Mouse (Mus musculus): ENCODE measurements around the gene Ddx41. TPM values are rescaled to one million over a fixed set of nuclear protein-coding genes. Genes with fewer than 3 reads are reported as not detected.

Ddx41 gene
- 39.5 and 45.1 TPM in 2 replicates for polyA plus RNA-seq (2015; fragmentation: Nextera tagmentation; extraction: Ambion mirVana)

GRCm38 (mm10) chr13:55536194-55537175 lies at the start of gene Ddx41:
Ddx41 (minus strand) TSS chr13:55536658.

DNA sequence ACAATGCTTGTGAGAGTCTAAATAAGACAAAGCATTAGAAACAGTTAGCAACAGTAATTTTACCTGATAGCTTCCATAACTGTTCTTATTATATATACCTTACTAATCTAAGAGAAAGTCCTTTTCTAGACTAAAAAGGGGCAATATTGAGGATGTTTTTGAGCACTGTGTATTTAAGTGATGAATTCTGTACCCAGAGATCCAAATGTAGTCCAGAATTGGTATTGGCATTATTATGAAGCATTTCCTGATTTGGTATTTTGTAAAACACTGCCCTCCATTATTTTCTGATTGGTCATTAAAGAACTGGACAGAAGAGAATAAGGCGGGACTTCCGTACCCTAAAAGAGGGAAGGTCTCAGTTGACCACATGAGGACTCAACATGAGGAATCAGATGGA lies 37.0 kb upstream of the Ddx41 start, which contains the start of gene Tmed9:
TSS of gene Tmed9 (plus strand) at position 301 of the 400 bp plus-strand sequence.

GRCm38 (mm10) chr13:55571027-55571751 lies 34.7 kb upstream of the Ddx41 start, which contains the start of gene Fam193b:
Fam193b (minus strand) TSS chr13:55571120.

DNA sequence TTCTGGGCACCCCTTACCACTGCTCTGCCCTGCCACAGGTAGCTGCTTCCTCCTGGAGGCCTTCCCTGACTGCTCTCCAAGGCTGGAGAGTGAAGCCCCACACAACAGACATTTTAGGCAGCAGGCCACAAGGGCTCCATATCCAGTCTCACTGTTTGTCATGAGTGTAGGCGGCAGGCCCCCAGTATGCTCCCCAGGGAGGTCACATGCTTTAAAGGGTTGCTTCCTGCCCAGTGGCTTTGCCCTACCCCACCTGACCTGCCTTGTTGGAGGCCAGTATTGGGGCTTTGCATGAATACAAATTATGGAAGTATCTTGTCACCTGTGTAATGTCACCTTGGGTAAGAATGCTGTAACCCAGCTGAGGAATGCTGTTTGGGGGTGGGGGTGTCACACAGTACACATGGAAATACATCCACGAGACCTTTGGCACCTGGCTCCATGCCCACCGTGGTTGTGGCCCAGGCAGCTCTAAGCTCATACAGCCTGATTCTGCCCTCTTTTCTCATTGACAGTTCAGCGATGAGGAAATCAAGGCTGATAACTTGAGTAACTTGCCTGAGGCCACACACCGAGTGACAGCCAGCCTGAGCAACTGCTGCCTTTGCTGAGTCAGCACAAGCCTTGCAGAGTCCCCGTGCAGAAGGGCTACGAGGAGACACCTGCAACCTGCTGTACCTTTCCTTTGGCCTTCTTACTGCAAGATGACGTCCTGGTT lies 7.1 kb downstream of the Ddx41 start, which contains the start of gene Dok3:
TSS of gene Dok3 (minus strand) at position 99 of the 718 bp plus-strand sequence.

DNA sequence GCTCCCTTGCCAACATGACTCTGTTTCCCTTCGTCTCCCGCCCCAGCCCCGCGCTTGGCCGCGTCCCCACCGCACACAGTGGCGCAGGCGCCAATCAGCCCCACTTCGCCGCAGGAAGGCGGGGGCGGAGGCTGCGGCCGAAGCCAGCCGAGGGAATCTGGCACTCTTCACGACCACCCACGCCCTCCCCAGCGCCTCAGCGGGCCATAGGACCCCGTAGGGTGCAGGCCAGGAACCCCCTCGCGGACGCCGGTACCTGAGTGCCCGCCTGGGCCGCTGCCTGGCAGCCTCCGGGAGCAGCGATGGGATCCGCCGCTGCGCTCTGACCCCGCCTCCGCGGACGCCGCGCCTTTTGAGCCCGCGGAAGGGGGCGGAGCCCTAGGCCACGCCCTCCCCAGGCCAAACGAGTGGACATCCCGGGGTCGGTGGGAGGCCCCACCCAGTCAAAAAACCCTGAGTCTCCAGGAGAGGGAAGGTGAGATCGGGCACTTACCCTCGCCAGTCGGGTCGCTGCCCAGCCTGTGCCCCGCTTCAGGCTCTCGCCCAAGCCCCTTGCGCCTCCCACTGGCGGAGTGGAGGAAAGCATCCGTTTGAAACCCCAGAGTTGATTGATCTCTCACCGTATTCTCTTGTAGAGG lies 23.2 kb downstream of the Ddx41 start, which contains the start of gene Pdlim7:
TSS of gene Pdlim7 (minus strand) at position 566 of the 638 bp plus-strand sequence.

DNA sequence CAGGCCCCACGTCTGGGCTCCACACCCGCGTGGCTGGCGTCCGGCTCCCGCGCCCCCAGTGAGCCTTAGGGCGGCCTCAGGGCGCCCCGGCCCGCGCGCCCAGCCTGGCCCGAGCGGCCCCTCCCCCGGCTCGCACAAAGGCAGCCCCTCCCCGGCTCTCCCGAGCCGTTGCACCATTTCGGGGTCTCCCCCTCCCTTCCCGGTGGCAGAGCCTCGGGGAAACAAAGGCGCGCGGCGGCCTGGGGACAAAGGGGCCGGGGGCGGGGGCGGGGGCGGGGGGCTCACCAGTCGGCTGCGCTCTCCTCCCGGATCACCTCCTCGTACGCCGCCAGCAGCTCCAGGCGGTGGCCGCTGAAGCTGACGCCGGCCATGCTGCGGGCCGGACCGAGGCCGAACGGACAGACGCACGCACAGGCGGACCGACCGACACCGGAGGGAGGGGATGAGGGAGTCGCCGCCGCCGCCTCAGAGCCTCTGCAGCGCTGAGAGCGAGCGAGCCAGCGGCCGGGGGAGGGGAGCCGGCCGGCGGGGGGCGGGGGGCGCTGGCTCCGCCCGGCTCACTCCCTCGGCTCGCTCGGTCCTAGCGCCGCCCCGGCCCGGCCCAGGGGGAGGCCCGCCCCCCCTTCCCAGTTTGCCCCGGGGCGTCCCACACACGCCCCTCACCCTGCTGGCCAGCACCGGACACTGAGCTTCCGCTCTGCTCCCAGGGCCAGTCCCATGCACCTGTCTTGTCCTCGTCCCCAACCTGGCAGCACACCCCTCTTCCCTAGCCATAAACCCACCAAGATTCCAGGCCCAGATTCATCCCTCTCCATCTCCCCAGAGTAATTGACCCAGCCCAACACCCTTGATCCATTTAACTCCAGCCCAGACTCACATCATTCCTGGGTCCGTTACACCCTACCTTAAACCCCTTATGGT lies 48.6 kb downstream of the Ddx41 start, which contains the start of gene Dbn1:
TSS of gene Dbn1 (minus strand) at position 534 of the 921 bp plus-strand sequence.

Small RNA genes lying within 50 kb of the gene (microRNA-seq; reads per million reads assigned to microRNA genes)
- gene Mir6945 (ENCODE audit: borderline replicate concordance, insufficient number of aligned reads): 1.4 reads per million

Other genes with a start within 250 kb of the Ddx41 start
- gene Prelid1, start 216.2 kb downstream of the Ddx41 start, polyA plus RNA-seq (2015; fragmentation: Nextera tagmentation; extraction: Ambion mirVana): 230 and 264 TPM in 2 replicates
- 89.1 and 126 TPM in 2 replicates for gene Rab24, start 214.7 kb downstream of the Ddx41 start, polyA plus RNA-seq (2015; fragmentation: Nextera tagmentation; extraction: Ambion mirVana)
- 10.8 and 18.6 TPM in 2 replicates for gene Mxd3, start 206.8 kb downstream of the Ddx41 start, polyA plus RNA-seq (2015; fragmentation: Nextera tagmentation; extraction: Ambion mirVana)
- gene Lman2, start 173.9 kb downstream of the Ddx41 start, polyA plus RNA-seq (2015; fragmentation: Nextera tagmentation; extraction: Ambion mirVana): 58.9 and 82.5 TPM in 2 replicates
- 1.2 and 1.3 TPM in 2 replicates for gene Rgs14, start 166.9 kb downstream of the Ddx41 start, polyA plus RNA-seq (2015; fragmentation: Nextera tagmentation; extraction: Ambion mirVana)
- gene Slc34a1, start 138.5 kb downstream of the Ddx41 start, polyA plus RNA-seq (2015; fragmentation: Nextera tagmentation; extraction: Ambion mirVana): 1.5 and 1.8 TPM in 2 replicates
- not detected in 2 replicates for gene Pfn3, start 121.4 kb downstream of the Ddx41 start, polyA plus RNA-seq (2015; fragmentation: Nextera tagmentation; extraction: Ambion mirVana)
- 8.7 and 12.2 TPM in 2 replicates for gene F12, start 109.9 kb downstream of the Ddx41 start, polyA plus RNA-seq (2015; fragmentation: Nextera tagmentation; extraction: Ambion mirVana)
- 20.3 and 24.0 TPM in 2 replicates for gene Grk6, start 91.6 kb downstream of the Ddx41 start, polyA plus RNA-seq (2015; fragmentation: Nextera tagmentation; extraction: Ambion mirVana)
- 1.0 and 1.1 TPM in 2 replicates for gene Prr7, start 72.4 kb downstream of the Ddx41 start, polyA plus RNA-seq (2015; fragmentation: Nextera tagmentation; extraction: Ambion mirVana)
- 66.4 and 97.2 TPM in 2 replicates for gene Dbn1, start 48.5 kb downstream of the Ddx41 start, polyA plus RNA-seq (2015; fragmentation: Nextera tagmentation; extraction: Ambion mirVana)
- 72.4 and 78.9 TPM in 2 replicates for gene Pdlim7, start 23.0 kb downstream of the Ddx41 start, polyA plus RNA-seq (2015; fragmentation: Nextera tagmentation; extraction: Ambion mirVana)
- gene Dok3, start 7.4 kb downstream of the Ddx41 start, polyA plus RNA-seq (2015; fragmentation: Nextera tagmentation; extraction: Ambion mirVana): 2.8 and 2.9 TPM in 2 replicates
- 17.9 and 21.7 TPM in 2 replicates for gene Fam193b, start 34.5 kb upstream of the Ddx41 start, polyA plus RNA-seq (2015; fragmentation: Nextera tagmentation; extraction: Ambion mirVana)
- 89.2 and 133 TPM in 2 replicates for gene Tmed9, start 37.1 kb upstream of the Ddx41 start, polyA plus RNA-seq (2015; fragmentation: Nextera tagmentation; extraction: Ambion mirVana)
- gene B4galt7, start 63.2 kb upstream of the Ddx41 start, polyA plus RNA-seq (2015; fragmentation: Nextera tagmentation; extraction: Ambion mirVana): 20.5 and 21.5 TPM in 2 replicates
- gene Caml, start 86.3 kb upstream of the Ddx41 start, polyA plus RNA-seq (2015; fragmentation: Nextera tagmentation; extraction: Ambion mirVana): 62.8 and 62.9 TPM in 2 replicates
- gene Ddx46, start 98.4 kb upstream of the Ddx41 start, polyA plus RNA-seq (2015; fragmentation: Nextera tagmentation; extraction: Ambion mirVana): 13.0 and 17.6 TPM in 2 replicates
- 29.4 and 31.3 TPM in 2 replicates for gene B230219D22Rik, start 156.5 kb upstream of the Ddx41 start, polyA plus RNA-seq (2015; fragmentation: Nextera tagmentation; extraction: Ambion mirVana)
- 107 and 125 TPM in 2 replicates for gene Txndc15, start 178.0 kb upstream of the Ddx41 start, polyA plus RNA-seq (2015; fragmentation: Nextera tagmentation; extraction: Ambion mirVana)
- 96.1 and 103 TPM in 2 replicates for gene Pcbd2, start 190.7 kb upstream of the Ddx41 start, polyA plus RNA-seq (2015; fragmentation: Nextera tagmentation; extraction: Ambion mirVana)
- gene Catsper3, start 247.9 kb upstream of the Ddx41 start, polyA plus RNA-seq (2015; fragmentation: Nextera tagmentation; extraction: Ambion mirVana): 0.16 and 0.17 TPM in 2 replicates

Data from adrenal gland, postnatal 0 days (tissue).